In the genomic region with DNA sequence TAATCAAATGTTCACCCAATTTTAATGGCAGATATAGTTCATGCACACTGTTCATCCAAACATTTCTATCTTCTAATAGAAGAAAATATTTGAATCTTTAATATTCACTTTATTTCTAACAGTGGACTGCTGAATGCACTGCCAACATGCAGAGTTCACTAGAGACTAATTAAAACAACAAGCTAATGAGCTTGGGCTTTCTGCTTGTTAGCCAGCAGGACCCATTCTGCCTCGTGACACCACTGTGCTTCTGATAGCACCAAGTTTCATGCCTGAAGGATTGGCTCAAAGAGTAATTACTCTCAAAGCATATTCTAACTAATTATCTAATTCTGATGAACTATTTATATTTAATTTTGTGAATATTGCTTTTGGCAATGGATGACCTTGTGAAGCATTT, we compare ENCODE assay signal across 14 mouse cellular contexts.
"Had no signal": no experiment of that assay in that cellular context is flagged by ENCODE, and none has a peak within 500 bp of the region (broad histone marks: within the 10 kb centered on the region; RNA-seq: fewer than 3 reads in every experiment).

No protein-coding gene starts in this region.

- H3K9ac ChIP-seq: kidney, embryonic 15.5 days; limb, embryonic 15.5 days; liver, embryonic 12.5 days; lung, embryonic 14.5 days; neural tube, embryonic 15.5 days; stomach, embryonic 15.5 days had no signal

- H3K27ac ChIP-seq: kidney, embryonic 15.5 days; limb, embryonic 15.5 days; liver, embryonic 12.5 days; macrophage; neural tube, embryonic 15.5 days; stomach, embryonic 15.5 days had no signal

- H3K4me1 ChIP-seq: kidney, embryonic 15.5 days; limb, embryonic 15.5 days; liver, embryonic 12.5 days; megakaryocyte, embryonic 14.5 days; neural tube, embryonic 15.5 days; stomach, embryonic 15.5 days had no signal

- DNase-seq: kidney, adult 18-20 months; kidney, postnatal 14 days; lung, embryonic 14.5 days; lung, postnatal 14 days; thymus, adult 2 months; thymus, postnatal 25 days had no signal

- H3K36me3 ChIP-seq: kidney, embryonic 15.5 days; limb, embryonic 15.5 days; liver, embryonic 12.5 days; neural tube, embryonic 15.5 days; stomach, embryonic 15.5 days had no signal

- H3K4me2 ChIP-seq: kidney, embryonic 15.5 days; limb, embryonic 15.5 days; liver, embryonic 12.5 days; lung, embryonic 14.5 days; neural tube, embryonic 15.5 days; stomach, embryonic 15.5 days had no signal

- H3K9me3 ChIP-seq: kidney, embryonic 15.5 days; limb, embryonic 15.5 days; liver, embryonic 12.5 days; megakaryocyte, embryonic 14.5 days; neural tube, embryonic 15.5 days; stomach, embryonic 15.5 days had no signal

- ATAC-seq: liver, embryonic 12.5 days had no signal

- H3K4me3 ChIP-seq: kidney, embryonic 15.5 days; limb, embryonic 15.5 days; liver, embryonic 12.5 days; megakaryocyte, embryonic 14.5 days; myocyte; neural tube, embryonic 15.5 days; stomach, embryonic 15.5 days had no signal

- H3K27me3 ChIP-seq: kidney, embryonic 15.5 days; limb, embryonic 15.5 days; liver, embryonic 12.5 days; megakaryocyte, embryonic 14.5 days; neural tube, embryonic 15.5 days; stomach, embryonic 15.5 days had no signal
